Mouse (Mus musculus) G1E-ER4 (cell line): ENCODE data around the gene Creb3l2. TPM values are rescaled to one million over a fixed set of nuclear protein-coding genes. Genes with fewer than 3 reads are reported as not detected.

Experiments
- GATA1 ChIP-seq: IDR thresholded peaks from one replicate; pipeline ENCODE4 v1.8.0; 2012; ENCODE audit warnings: low read length, inconsistent platforms
- polyA plus RNA-seq: library from polyadenylated mRNA; stranded (reverse); fragments of >175 nt; gene quantifications from 2 replicates; pipeline ENCODE4 v1.2.3, GENCODE M21; 2012

Gene Creb3l2
- polyA plus RNA-seq, 1 experiment: 0.02 TPM

GRCm38 (mm10) chr6:37421124-37421523, 20.8 kb downstream of the Creb3l2 start:
- TF ChIP-seq GATA1: no peak

GRCm38 (mm10) chr6:37419445-37419941, 22.5 kb downstream of the Creb3l2 start:
- TF ChIP-seq GATA1: no peak

- no peak for TF ChIP-seq GATA1
Measured at GRCm38 (mm10) chr6:37418931-37419330, 23.0 kb downstream of the Creb3l2 start.

GRCm38 (mm10) chr6:37416743-37417142, 25.2 kb downstream of the Creb3l2 start:
- no peak for TF ChIP-seq GATA1

GRCm38 (mm10) chr6:37415505-37415904, 26.4 kb downstream of the Creb3l2 start:
- TF ChIP-seq GATA1: no peak

GRCm38 (mm10) chr6:37415034-37415433, 26.9 kb downstream of the Creb3l2 start:
- no peak for TF ChIP-seq GATA1

- TF ChIP-seq GATA1: no peak
Measured at GRCm38 (mm10) chr6:37414576-37414975, 27.4 kb downstream of the Creb3l2 start.

GRCm38 (mm10) chr6:37411696-37412095, 30.2 kb downstream of the Creb3l2 start:
- TF ChIP-seq GATA1: no peak

GRCm38 (mm10) chr6:37409829-37410228, 32.1 kb downstream of the Creb3l2 start:
- TF ChIP-seq GATA1: no peak

- no peak for TF ChIP-seq GATA1
Measured at GRCm38 (mm10) chr6:37407876-37408275, 34.1 kb downstream of the Creb3l2 start.

GRCm38 (mm10) chr6:37406903-37407302, 35.0 kb downstream of the Creb3l2 start:
- TF ChIP-seq GATA1: no peak

GRCm38 (mm10) chr6:37406018-37406417, 35.9 kb downstream of the Creb3l2 start:
- no peak for TF ChIP-seq GATA1

GRCm38 (mm10) chr6:37404325-37404724, 37.6 kb downstream of the Creb3l2 start:
- no peak for TF ChIP-seq GATA1

GRCm38 (mm10) chr6:37401928-37402327, 40.0 kb downstream of the Creb3l2 start:
- TF ChIP-seq GATA1: no peak

- TF ChIP-seq GATA1: no peak
Measured at GRCm38 (mm10) chr6:37400866-37401525, 41.0 kb downstream of the Creb3l2 start.

GRCm38 (mm10) chr6:37400167-37400566, 41.8 kb downstream of the Creb3l2 start:
- no peak for TF ChIP-seq GATA1

GRCm38 (mm10) chr6:37398943-37399342, 43.0 kb downstream of the Creb3l2 start:
- TF ChIP-seq GATA1: no peak
